Mouse (Mus musculus): ENCODE results near the gene Usp7. TPM values are rescaled to one million over a fixed set of nuclear protein-coding genes. Genes with fewer than 3 reads are reported as not detected.

Gene Usp7
- polyA plus RNA-seq (2012; rRNA removed), result 18.6 and 29.8 TPM in 2 replicates

DNA sequence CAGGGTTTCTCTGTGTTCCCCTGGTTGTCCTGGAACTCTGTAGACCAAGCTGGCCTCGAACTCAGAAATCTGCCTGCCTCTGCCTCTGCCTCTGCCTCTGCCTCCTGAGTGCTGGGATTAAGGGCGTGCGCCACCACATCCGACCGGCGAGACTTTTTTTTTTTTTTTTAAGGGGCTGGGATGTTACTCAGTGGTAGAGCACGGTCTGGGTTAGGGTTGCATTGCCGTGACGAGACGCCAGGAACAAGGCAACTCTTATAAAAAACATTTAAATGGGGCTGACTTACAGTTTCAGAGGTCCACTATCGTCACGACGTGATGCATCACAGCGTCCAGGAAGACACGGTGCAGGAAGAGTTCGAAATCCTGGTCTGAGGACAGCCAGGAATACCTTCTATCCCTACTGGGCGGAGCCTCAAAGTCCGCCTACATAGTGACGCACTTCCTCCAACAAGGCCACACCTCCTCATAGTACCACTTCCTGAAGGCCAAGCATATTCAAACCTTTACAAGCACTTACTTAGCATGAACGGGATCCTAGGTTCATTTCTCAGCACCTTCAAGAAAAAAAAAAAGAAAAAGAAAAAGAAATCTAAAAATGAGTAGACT, at the start of gene Usp7:
Usp7 (minus strand) TSS at position 360 of the 609 bp plus-strand sequence.
- 90% methylated on average over 20 of the region's 20 CpGs for WGBS
- no peak for DNase-seq
- TF ChIP-seq CTCF (IDR thresholded peaks at IDR 0.05; ENCODE audit: insufficient read depth, low read length), result no peak
- TF ChIP-seq POLR2A (IDR thresholded peaks at IDR 0.05; ENCODE audit: borderline replicate concordance, extremely low read depth, low read depth, low read length), result no peak
- Histone ChIP-seq H3K4me1 (ENCODE audit: control insufficient read depth, insufficient read depth, low read length) (no peaks in the 10 kb centered on the region), H3K4me3 (replicated peaks; ENCODE audit: extremely low read depth, low read depth, low read length) (no peak within 1 kb of the TSS)

GRCm38 (mm10) chr16:8840557-8840956, 48.4 kb upstream of the Usp7 start:
- WGBS, result 52% methylated on average over 3 of the region's 3 CpGs
- Histone ChIP-seq H3K4me3 (replicated peaks; ENCODE audit: extremely low read depth, low read depth, low read length) (no peak overlapping the region), H3K4me1 (ENCODE audit: control insufficient read depth, insufficient read depth, low read length) (peaks cover 20% of the 10 kb centered on the region)
- TF ChIP-seq POLR2A (IDR thresholded peaks at IDR 0.05; ENCODE audit: borderline replicate concordance, extremely low read depth, low read depth, low read length) (no peak), CTCF (IDR thresholded peaks at IDR 0.05; ENCODE audit: insufficient read depth, low read length) (no peak)
- no peak for DNase-seq

DNA sequence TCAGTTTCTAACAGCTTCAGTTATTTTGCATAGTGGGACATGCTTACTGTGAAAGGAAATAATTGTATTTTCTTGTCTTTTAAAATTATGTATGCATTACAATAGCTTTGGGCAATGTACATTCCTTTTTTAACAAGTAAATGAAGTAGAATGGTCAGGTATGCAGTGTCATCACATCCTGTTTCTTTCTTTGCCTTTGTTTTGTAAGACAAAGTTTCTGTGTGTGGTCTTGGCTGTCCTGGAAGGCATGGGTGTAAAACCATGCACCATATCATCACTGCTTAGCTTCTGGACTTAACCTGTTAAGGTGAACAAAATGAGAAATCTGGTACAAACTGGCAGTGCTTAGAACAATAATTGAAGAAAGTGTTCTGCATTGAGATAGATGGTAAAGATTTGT, 46.8 kb upstream of the Usp7 start:
- H3K4me3 ChIP-seq (replicated peaks; ENCODE audit: extremely low read depth, low read depth, low read length), result no peak overlapping the region
- TF ChIP-seq CTCF (IDR thresholded peaks at IDR 0.05; ENCODE audit: insufficient read depth, low read length) (no peak), POLR2A (IDR thresholded peaks at IDR 0.05; ENCODE audit: borderline replicate concordance, extremely low read depth, low read depth, low read length) (no peak)
- no peak for DNase-seq
- H3K4me1 ChIP-seq (ENCODE audit: control insufficient read depth, insufficient read depth, low read length), result peaks cover 31% of the 10 kb centered on the region

GRCm38 (mm10) chr16:8837595-8837994, 45.5 kb upstream of the Usp7 start:
- TF ChIP-seq CTCF (IDR thresholded peaks at IDR 0.05; ENCODE audit: insufficient read depth, low read length) (no peak), POLR2A (IDR thresholded peaks at IDR 0.05; ENCODE audit: borderline replicate concordance, extremely low read depth, low read depth, low read length) (no peak)
- Histone ChIP-seq H3K4me1 (ENCODE audit: control insufficient read depth, insufficient read depth, low read length) (peaks cover 29% of the 10 kb centered on the region), H3K4me3 (replicated peaks; ENCODE audit: extremely low read depth, low read depth, low read length) (no peak overlapping the region)
- 62% methylated on average over 1 of the region's 1 CpGs for WGBS
- no peak for DNase-seq

DNA sequence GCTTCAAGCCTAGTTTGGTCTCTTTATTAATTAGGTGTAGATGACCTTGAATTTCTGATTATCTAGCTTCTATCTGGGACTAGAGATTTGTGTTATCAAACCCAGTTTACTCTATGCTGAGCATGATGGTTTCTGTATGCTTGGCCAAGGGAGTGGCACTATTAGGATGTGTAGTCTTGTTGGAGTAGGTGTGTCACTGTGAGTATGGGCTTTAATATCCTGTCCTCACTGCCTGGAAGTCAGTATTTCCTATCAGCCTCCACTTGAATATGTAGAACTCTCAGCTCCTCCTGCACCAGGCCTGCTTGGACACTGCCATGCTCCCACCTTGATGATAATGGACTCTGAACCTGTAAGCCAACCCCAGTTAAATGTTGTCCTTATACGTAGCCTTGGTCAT, 44.8 kb upstream of the Usp7 start:
- WGBS, result 83% methylated on average over 1 of the region's 1 CpGs
- DNase-seq, result no peak
- TF ChIP-seq CTCF (IDR thresholded peaks at IDR 0.05; ENCODE audit: insufficient read depth, low read length) (no peak), POLR2A (IDR thresholded peaks at IDR 0.05; ENCODE audit: borderline replicate concordance, extremely low read depth, low read depth, low read length) (no peak)
- H3K4me1 ChIP-seq (ENCODE audit: control insufficient read depth, insufficient read depth, low read length), result peaks cover 29% of the 10 kb centered on the region
- no peak overlapping the region for H3K4me3 ChIP-seq (replicated peaks; ENCODE audit: extremely low read depth, low read depth, low read length)

DNA sequence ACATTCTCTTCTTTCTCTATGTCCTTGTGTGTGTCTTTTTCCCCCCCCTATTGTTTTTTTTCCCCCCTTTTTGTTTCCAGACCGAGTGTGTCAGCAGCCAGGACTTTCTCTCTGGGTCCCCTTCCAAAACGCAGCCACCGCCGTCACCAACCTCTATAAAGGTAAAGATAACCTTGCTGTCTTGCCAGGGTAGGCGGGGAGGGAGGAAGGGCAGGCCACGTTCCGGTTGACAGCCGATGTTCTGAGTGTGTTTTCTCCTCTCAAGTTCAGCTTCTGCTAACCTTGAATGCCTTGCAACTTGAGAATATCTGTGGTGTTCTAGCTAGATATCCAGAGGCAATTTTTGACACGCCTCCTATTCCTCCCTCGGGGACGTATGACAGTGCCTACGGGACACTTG, 39.1 kb upstream of the Usp7 start:
- TF ChIP-seq CTCF (IDR thresholded peaks at IDR 0.05; ENCODE audit: insufficient read depth, low read length) (no peak), POLR2A (IDR thresholded peaks at IDR 0.05; ENCODE audit: borderline replicate concordance, extremely low read depth, low read depth, low read length) (no peak)
- peak; percentile 36 for DNase-seq
- Histone ChIP-seq H3K4me3 (replicated peaks; ENCODE audit: extremely low read depth, low read depth, low read length) (peak overlapping the region; percentile 90), H3K4me1 (ENCODE audit: control insufficient read depth, insufficient read depth, low read length) (peaks cover 19% of the 10 kb centered on the region)
- 4% methylated on average over 12 of the region's 12 CpGs for WGBS

GRCm38 (mm10) chr16:8830431-8831211, 38.5 kb upstream of the Usp7 start:
- H3K4me1 ChIP-seq (ENCODE audit: control insufficient read depth, insufficient read depth, low read length), result peaks cover 18% of the 10 kb centered on the region
- peak; percentile 79 for DNase-seq
- under 1% methylated on average over 69 of the region's 74 CpGs for WGBS
- H3K4me3 ChIP-seq (replicated peaks; ENCODE audit: extremely low read depth, low read depth, low read length), result peak overlapping the region; percentile 90
- TF ChIP-seq CTCF (IDR thresholded peaks at IDR 0.05; ENCODE audit: insufficient read depth, low read length) (no peak), POLR2A (IDR thresholded peaks at IDR 0.05; ENCODE audit: borderline replicate concordance, extremely low read depth, low read depth, low read length) (peak; percentile 41; the same call in 1 of the 2 replicates)

DNA sequence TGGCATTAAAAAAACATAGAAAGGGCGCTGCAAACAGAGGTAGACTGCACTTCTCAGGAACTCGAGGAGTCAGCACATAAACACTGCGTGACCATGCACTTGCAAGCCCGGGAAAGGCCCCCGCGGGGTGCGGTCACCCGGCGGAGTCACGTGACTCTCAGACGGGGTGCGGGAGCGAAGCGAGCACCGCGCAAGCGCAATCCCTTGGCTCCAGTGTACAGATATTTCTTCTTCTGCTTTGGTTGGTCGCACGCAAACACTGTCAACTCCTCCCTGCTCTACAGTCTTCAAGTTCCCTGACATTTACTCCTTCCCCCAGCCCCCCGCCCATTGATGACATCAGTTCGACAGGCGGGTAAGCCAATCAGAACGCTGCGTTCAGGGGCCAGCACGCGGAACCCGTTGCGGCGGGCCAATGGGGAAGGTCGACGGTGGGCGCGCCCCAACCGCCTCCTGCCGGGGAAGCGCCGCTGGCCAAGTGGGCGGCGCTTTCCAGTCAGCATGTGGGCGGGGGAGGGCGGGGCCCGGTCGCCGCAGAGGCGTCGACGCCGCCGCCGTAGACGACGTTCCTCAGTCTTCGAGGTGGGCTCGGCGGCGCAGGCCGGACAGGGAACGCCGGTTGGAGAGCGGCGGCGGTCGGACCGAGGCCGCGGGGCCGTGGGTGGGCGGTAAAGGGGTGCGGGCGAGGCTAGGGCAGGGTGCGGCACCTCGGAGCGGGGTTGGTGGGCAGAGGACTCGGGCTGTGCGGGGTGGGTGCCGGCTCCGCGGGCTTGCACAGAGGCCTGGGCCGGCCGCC, 37.7 kb upstream of the Usp7 start, which contains the start of gene 1810013L24Rik:
1810013L24Rik (plus strand) TSS at position 537 of the 796 bp plus-strand sequence.
- H3K4me3 ChIP-seq (replicated peaks; ENCODE audit: extremely low read depth, low read depth, low read length), result peak within 1 kb of the TSS; percentile 90
- TF ChIP-seq CTCF (IDR thresholded peaks at IDR 0.05; ENCODE audit: insufficient read depth, low read length) (no peak), POLR2A (IDR thresholded peaks at IDR 0.05; ENCODE audit: borderline replicate concordance, extremely low read depth, low read depth, low read length) (peak; percentile 97)
- peaks cover 11% of the 10 kb centered on the region for H3K4me1 ChIP-seq (ENCODE audit: control insufficient read depth, insufficient read depth, low read length)
- peak; percentile 96 for DNase-seq
- WGBS, result under 1% methylated on average over 77 of the region's 80 CpGs

All from lung, adult 2 months (tissue).